Mouse (Mus musculus) embryo, embryonic 11 days (tissue): ENCODE results near the gene Zfp423.

Source experiments
- DNase-seq: peaks from one replicate; pipeline ENCODE4 v3.0.0-alpha.2; 2015

The Zfp423 gene

DNA sequence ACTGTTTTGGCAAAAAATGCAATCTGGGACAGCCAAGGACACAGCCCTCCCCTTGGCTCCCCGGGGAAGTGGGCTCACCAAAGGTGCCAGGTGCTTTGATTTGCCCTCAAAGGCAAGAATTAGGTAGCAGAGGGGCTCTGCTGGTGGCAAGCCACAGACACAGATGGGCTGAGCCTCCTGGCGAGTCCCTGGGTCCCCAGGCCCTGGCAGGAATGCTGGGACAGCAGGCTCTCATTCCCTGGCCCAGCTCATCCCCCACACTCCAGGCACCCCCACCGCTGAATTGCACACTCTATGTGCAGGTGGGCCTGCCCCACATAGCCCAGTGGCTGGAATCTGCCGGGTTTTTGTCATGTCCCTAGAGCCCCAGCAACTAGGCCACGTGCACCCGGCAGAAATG is 270.2 kb downstream of the Zfp423 start:
- no peak for DNase-seq

GRCm38 (mm10) chr8:87688348-87688747 is 271.0 kb downstream of the Zfp423 start:
- no peak for DNase-seq

- no peak for DNase-seq
Measured at GRCm38 (mm10) chr8:87686986-87687698, 272.3 kb downstream of the Zfp423 start.

DNA sequence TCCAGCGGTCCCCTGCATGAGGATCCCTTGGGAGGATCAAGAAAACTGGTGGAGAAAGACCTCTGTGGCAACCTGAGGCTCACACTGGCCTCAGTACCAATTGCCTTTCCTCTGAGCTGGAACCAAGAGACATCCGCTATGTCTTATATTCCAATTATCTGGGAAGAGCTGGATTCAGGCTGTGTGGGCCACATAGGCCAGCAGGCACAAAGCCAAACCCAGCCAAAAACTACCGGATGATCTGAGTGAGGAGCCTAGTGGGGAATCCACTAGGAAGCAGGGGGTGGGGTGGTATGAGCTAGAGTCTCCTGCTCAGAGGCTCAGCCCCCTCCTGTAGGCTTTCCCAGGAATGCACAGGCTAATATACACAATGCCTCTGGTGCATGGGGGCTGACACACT is 273.4 kb downstream of the Zfp423 start:
- no peak for DNase-seq

DNA sequence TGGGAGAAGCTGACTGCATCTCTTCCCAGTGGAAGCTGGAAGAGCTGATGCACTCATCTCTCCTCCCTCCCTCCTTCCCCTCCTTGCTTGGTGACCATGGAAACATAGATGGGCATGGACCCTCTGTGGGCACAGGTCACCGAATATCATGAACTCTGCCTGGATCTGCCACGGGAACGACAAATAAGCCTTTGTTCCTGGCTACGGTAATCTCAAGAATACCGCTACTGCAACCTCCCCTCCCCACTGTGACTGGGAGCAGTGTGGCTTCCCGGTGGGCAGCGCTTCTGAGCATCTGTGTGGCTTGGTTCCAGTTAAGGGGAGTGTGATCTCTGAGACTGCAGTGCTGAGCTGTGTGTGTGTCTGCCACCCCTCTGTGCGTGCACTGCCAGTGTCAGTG is 274.0 kb downstream of the Zfp423 start:
- DNase-seq = no peak

DNA sequence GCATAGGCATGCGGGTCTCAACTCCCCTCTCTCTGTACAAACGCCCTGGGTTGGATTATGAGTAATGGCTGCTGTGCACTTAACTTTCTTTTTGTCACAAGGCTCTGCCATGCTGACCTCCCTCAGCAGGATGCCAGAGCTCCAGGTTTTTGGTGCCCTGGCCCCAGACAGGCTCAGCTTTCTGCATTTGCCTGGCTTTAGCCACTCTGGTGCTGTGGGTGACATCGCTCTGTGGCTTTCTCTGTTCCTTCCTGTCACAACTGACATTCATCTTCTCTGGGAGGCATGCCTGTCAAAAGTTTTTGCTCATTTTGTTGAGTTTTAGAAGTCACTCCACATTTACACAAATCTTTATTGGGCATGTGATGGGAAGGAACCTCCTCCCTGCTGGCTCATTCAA is 277.3 kb downstream of the Zfp423 start:
- DNase-seq = no peak

DNA sequence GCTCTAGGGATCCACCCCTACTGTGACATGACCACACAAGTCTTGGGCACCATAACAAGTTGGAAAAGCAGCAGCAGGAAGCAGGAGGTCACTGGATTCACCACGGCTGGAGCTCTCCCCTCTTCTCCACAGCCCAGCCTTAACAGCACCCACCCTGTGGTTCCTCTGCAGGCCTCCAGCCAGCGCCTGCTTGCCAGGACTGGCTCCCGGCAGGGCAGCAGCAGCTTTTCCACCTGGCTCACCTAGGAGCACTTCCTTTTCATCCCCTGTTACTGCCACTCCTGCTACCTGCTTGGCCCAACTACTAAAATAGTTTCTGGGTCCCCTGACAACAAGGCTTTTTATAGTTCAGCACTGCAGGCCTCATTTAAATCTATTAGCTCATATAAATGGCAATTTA is 279.4 kb downstream of the Zfp423 start:
- no peak for DNase-seq

- DNase-seq = no peak
Measured at GRCm38 (mm10) chr8:87679431-87680003, 279.9 kb downstream of the Zfp423 start.

DNA sequence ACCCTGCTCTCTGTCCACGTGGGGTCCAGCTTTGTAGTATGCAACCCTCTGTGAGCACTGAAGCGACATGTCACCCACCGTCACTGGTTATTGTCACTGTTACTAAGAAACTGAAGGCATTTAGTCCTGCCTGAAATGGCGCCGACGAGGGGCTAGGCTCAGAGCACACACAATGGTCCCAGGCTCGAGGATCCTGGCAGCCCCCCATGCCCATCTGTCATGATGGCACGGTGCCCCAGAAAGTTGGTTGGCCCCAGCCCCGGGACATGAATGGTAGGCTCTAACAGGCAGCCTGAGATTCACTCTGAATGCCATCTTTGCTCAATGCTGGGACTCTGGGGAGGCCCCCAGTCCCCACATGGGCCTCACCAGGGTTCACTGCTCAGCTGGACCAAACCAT is 284.0 kb downstream of the Zfp423 start:
- DNase-seq = no peak

DNA sequence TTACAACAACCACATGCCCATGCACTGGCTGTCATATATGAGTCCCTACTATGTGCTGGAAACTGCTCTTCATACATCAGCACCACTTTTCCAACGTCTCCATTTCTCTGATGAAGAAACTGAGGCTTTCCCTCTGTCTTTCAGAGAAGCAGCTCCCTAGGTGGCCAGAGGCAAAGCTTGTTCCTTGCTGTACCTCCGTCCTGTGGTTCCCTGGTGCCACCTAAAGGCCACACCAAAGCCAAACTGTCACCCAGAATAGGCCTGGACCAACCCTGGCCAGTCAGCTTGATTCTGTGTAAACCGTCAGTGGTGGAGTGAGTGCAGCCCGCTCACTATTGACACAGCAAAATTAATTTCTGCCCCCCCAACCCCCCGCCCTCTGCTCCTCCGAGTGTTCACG is 285.2 kb downstream of the Zfp423 start:
- no peak for DNase-seq

DNA sequence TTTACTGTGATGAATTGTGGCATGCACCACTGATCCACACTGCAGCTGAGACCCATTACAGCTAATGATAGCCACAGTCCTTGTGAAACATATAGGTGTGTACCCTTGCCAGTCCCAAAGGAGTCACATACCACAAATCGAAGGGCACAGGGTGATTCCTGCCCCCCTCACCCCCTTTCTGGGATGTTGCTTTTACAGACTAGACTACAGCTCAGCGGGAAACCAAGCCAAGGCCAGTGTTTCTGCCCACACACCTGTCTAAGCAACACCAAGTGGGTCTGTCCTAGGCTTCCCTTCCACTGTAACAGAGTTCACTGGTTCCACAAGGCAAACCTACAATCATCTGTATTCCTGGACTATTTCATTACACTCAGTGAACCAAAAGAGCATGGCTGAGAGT is 287.2 kb downstream of the Zfp423 start:
- no peak for DNase-seq

DNA sequence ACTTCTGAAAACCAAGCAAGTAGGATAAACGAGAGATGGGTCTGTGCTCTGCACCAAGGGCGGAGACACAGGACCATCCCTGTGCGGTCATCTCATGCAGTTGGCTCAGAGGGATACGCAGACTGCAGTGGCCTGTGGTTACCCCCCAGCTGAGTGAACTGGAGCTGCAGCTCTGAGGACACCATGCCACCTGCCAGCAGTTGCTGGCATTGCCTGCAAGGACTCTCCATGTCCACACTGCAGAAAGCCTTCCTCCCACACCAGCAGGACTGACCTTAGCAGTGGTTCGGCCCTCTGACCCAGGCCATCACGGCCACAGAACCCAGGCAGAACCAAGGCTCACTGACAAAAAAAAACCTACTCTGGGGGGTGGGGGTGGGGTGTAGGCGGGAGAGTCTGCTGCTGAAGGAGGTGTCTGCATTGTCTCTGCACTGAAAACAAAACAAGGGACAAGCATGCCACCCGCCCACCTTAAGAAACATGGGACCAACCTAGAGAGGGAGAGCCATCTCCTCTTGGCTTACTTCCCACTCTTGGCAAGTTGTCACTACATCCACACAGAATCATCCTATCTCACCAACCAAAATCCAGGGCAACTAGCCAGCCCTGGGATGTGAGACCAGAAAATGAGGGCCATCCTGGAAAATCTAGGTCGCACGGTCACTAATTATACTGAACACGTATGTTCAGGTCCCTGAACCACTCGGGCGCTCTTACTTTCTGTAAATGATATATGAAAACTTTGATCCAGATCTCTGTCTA is 288.0 kb downstream of the Zfp423 start:
- no peak for DNase-seq

DNA sequence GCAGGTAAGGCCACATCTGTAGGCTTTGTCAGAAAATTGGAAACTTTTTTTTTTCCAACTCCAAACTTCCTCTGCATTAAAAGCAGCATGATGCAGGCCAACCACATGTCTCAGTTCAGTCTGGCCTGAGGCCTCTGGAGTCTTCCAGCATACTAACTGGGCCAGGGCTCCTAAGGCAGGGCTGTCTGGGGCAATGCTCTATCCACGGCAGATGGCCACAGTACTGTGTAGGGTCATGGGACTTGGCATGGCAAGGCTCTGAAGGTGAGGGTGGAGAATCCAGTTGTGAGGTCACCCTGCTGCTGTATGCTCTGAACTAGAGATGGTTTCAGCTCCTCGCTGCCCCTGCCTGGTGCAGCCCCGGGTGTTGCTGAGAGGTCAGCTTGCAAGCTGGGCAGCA is 289.2 kb downstream of the Zfp423 start:
- no peak for DNase-seq

- no peak for DNase-seq
Measured at GRCm38 (mm10) chr8:87668736-87669135, 290.7 kb downstream of the Zfp423 start.

DNA sequence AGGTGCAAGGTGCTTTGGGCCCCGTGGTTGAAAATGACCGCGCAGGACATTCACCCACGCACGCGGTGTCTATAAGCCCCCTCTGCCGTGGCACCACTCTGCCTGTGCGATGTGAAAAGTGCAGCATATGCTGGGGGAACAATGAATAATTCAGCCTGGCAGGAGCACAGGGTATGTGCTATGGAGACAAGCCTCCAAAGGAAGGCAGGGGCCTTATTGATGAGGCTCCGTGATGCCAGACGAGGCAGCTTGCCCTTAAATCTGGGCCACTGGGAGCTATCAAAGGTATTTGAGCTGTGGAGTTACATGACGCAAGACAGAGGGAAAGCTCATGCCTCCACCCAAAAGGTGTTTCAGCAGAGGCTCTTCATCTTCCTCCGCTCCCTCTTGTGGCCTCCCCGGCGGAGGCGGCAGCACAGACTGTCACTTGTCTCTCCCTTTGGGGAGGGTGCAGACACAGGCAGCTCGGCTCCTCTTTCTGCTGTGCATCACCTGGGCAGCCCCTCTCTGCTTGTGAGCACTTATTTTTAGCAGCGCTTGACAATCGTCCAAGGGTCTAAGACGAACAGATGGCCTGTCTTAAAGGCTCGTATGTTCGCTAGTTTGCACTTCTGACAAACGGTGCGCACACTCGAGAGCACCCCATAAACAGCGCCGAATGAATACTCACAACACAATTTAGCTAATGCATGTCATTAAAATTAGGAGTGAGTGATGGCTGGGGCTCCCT is 291.3 kb downstream of the Zfp423 start:
- DNase-seq = no peak

GRCm38 (mm10) chr8:87667297-87667696 is 292.1 kb downstream of the Zfp423 start:
- no peak for DNase-seq

DNA sequence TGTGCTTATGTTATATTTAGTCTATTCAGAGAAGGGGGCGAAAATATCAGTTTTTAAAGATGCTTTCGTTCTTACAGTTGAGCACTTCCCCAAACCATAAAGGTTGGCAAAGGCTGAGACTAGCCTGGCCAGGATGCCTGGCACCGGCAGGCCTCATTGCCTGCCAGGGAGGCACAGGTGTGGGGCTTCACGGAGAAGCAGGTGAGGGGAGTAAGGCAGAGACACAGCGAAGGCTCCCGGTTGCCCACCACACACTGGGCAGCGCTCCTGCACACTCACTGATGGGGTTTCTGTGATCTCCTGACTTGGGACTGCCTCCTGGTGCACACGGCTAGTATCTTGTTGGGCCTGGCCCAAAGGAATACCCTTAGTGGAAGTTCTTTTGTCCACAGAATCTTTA is 294.1 kb downstream of the Zfp423 start:
- no peak for DNase-seq

DNA sequence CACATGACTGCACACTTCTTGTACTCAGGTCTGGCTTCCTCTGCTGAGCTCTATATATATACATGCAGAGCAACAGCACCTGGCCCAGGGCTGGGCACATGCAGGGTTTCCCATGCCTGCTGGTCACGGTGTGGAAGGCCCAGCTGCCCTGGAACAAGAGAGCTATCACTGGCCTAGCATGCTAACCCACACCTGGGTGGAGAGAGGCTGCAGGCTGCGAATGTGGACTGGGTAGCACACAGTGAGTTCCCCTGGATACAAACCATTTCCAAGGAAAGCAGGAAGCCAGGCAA is 295.2 kb downstream of the Zfp423 start:
- DNase-seq = no peak

GRCm38 (mm10) chr8:87663349-87664216 is 295.8 kb downstream of the Zfp423 start:
- peak; percentile 86 for DNase-seq

DNA sequence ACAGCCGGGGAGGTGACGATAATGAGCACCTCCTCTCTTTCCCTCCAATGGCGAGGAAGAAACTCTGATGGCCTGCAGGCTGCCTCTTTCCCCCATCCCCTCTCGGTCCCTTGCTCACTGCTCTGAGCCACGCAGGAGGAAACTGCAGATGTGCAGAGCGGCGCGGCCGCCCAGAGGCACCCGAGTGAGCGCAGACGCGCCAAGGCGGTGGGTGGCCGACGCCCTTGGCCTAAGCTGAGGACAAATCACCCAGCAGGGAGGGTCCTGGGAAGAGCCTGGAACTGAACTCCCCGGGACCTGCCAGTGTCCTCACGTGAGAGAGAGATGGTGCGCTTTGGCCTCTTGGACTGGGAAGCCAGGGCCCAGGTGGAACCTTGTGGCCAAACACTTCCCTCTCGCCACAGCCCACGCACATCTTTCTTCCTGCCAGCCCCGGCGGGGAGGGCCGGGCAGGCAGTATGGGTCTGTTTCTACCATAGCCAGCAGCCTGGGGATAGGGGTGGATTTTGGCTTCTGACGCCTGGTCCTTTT is 296.5 kb downstream of the Zfp423 start:
- peak; percentile 68 for DNase-seq

DNA sequence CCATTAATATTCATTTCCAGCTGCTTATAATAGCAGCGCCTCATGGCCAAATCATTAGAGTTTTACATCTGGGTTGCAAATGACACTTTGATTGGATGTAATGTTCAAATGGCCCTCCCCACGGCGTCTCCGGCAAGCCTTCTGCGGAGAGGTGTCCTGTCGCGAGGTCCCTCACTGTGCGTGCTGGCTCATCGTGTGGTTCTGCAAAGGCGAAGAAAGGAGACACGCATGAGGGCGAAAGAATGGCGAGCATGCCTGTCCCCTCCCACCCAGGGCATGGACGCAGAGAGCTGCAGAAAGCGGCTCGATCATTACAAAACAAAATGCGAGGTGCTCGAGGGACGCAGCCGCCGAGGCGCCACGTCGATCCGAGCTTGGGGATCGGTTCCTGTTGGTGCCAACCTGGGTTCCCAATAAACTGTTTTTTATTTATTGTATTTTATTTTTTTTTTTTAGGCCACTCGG is 297.1 kb downstream of the Zfp423 start:
- peak; percentile 48 for DNase-seq
